Mouse (Mus musculus): ENCODE results near the gene Eif4h.

Eif4h gene

GRCm38 (mm10) chr5:134609916-134610643, 29.2 kb downstream of the Eif4h start:
- no peak for DNase-seq (ENCODE audit: inconsistent ontology term)

GRCm38 (mm10) chr5:134607121-134607520, 32.2 kb downstream of the Eif4h start:
- DNase-seq (ENCODE audit: inconsistent ontology term), result no peak

GRCm38 (mm10) chr5:134606314-134606713, 33.0 kb downstream of the Eif4h start:
- no peak for DNase-seq (ENCODE audit: inconsistent ontology term)

- DNase-seq (ENCODE audit: inconsistent ontology term), result no peak
These were observed 34.9 kb downstream of the Eif4h start for GRCm38 (mm10) chr5:134604376-134604775.

GRCm38 (mm10) chr5:134597711-134598110, 41.6 kb downstream of the Eif4h start:
- no peak for DNase-seq (ENCODE audit: inconsistent ontology term)

GRCm38 (mm10) chr5:134593093-134593492, 46.2 kb downstream of the Eif4h start:
- DNase-seq (ENCODE audit: inconsistent ontology term), result no peak

GRCm38 (mm10) chr5:134592026-134592581, 47.2 kb downstream of the Eif4h start:
- no peak for DNase-seq (ENCODE audit: inconsistent ontology term)

GRCm38 (mm10) chr5:134589900-134590299, 49.4 kb downstream of the Eif4h start:
- no peak for DNase-seq (ENCODE audit: inconsistent ontology term)

- no peak for DNase-seq (ENCODE audit: inconsistent ontology term)
These were observed 54.5 kb downstream of the Eif4h start for GRCm38 (mm10) chr5:134584798-134585197.

GRCm38 (mm10) chr5:134583884-134584213, 55.4 kb downstream of the Eif4h start:
- DNase-seq (ENCODE audit: inconsistent ontology term), result no peak

GRCm38 (mm10) chr5:134583006-134583883, 56.0 kb downstream of the Eif4h start:
- DNase-seq (ENCODE audit: inconsistent ontology term), result no peak

GRCm38 (mm10) chr5:134582221-134582907, 56.9 kb downstream of the Eif4h start:
- peak; percentile 96 for DNase-seq (ENCODE audit: inconsistent ontology term)

- DNase-seq (ENCODE audit: inconsistent ontology term), result no peak
These were observed 58.1 kb downstream of the Eif4h start, which contains the start of gene Rfc2 for GRCm38 (mm10) chr5:134581146-134581545. Gene Rfc2, plus strand, starts transcription at chr5:134581366.

- DNase-seq (ENCODE audit: inconsistent ontology term), result no peak
These were observed 60.2 kb downstream of the Eif4h start for GRCm38 (mm10) chr5:134579135-134579534.

- no peak for DNase-seq (ENCODE audit: inconsistent ontology term)
These were observed 61.8 kb downstream of the Eif4h start for GRCm38 (mm10) chr5:134577534-134577933.

GRCm38 (mm10) chr5:134576517-134577220, 62.6 kb downstream of the Eif4h start:
- no peak for DNase-seq (ENCODE audit: inconsistent ontology term)

- no peak for DNase-seq (ENCODE audit: inconsistent ontology term)
These were observed 63.5 kb downstream of the Eif4h start for GRCm38 (mm10) chr5:134575833-134576232.

GRCm38 (mm10) chr5:134572508-134573214, 66.6 kb downstream of the Eif4h start:
- DNase-seq (ENCODE audit: inconsistent ontology term), result no peak

- peak; percentile 72 for DNase-seq (ENCODE audit: inconsistent ontology term)
These were observed 67.4 kb downstream of the Eif4h start for GRCm38 (mm10) chr5:134571730-134572507.

Data from Muller cell, postnatal 12 days (primary cell).